Mouse (Mus musculus) cerebellum, adult 11-12 months (tissue): ENCODE results near the gene Rnf111.
"Not testable (repeated sequence)": the region's sequence is repeated elsewhere in the genome, so short reads cannot be mapped to it uniquely, and the experiment has no call there.

Source experiments
- DNase-seq: peaks from one replicate; pipeline ENCODE4 v3.0.0; 2022

The Rnf111 gene

GRCm38 (mm10) chr9:70493038-70493437 lies 10.5 kb downstream of the Rnf111 start:
- no peak for DNase-seq

GRCm38 (mm10) chr9:70491176-70491575 lies 12.3 kb downstream of the Rnf111 start:
- no peak for DNase-seq

DNA sequence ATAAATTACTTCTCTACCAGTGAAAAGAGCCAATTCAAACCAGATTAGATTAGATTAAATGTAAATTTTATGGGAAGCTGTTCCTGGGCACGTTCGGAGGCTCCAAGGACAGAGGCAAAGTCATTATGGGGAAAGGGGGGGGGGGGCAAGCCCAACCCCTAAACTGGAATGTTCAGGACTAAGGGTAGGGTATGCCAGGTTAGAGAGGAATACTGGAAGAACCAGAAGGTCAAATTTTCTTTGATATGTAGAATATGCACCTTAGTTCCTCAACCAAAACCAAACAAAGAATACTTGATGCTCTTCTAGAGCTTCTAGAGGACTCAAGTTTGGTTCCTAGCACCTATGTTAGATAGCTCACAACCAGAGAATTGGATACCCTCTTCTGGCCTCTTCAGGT lies 16.1 kb downstream of the Rnf111 start:
- no peak for DNase-seq

- no peak for DNase-seq
Measured at GRCm38 (mm10) chr9:70485840-70486239, 17.7 kb downstream of the Rnf111 start.

GRCm38 (mm10) chr9:70483495-70483894 lies 20.0 kb downstream of the Rnf111 start:
- no peak for DNase-seq

- DNase-seq, result no peak
Measured at GRCm38 (mm10) chr9:70481872-70482271, 21.7 kb downstream of the Rnf111 start.

DNA sequence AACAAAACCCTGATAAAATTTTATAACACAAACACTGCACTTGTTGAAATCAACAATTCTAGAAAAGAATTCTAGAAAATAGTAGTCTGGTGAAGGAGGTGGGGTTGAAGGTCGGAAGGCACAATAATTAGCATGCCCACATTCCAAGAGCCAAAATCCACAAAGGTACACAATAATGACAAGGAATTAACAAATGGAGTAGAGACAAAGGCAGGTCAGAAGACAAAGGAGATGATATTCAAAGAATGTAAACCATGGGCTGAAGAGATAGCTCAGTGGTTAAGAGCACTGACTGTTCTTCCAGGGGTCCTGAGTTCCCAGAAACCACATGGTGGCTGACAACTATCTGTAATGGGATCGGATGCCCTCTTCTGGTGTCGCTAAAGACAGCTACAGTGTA lies 26.3 kb downstream of the Rnf111 start:
- DNase-seq, result no peak

GRCm38 (mm10) chr9:70475777-70476270 lies 27.7 kb downstream of the Rnf111 start:
- DNase-seq, result no peak

DNA sequence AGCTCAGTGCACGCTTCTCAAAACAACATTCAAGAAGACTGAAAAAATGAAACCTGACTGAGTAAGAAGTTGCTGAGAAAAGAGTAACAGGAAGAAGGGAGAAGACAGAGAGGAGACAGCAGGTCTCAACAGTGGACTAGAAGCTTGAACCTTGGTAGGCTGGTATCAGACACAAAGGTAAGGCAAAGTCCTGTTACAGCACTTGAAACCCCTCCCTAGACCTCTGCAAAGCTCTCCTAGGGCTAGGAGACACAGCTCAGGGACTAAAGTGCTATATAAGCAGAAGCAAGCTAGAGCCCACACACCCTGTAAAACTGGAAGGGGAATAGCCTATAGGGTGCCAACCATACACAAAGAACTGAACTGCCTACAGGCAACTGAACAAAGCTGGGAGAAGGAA lies 30.1 kb downstream of the Rnf111 start:
- no peak for DNase-seq

DNA sequence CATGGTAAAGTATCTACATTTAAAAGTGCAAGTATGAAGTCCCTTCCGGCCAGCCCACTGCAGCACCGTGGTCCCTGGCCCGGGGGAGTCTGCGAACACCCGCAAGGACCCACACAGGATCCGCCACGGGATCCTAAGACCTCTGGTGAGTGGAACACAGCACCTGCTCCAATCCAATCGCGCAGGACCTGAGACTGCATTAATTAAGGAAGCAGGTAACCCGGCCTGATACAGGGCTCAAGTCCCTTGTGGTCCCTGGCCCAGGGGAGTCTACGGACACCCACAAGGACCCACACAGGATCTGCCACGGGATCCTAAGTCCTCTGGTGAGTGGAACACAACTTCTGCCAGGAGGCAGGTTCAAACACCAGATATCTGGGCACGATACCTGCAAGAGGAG lies 40.4 kb downstream of the Rnf111 start:
- DNase-seq, result not testable (repeated sequence)

DNA sequence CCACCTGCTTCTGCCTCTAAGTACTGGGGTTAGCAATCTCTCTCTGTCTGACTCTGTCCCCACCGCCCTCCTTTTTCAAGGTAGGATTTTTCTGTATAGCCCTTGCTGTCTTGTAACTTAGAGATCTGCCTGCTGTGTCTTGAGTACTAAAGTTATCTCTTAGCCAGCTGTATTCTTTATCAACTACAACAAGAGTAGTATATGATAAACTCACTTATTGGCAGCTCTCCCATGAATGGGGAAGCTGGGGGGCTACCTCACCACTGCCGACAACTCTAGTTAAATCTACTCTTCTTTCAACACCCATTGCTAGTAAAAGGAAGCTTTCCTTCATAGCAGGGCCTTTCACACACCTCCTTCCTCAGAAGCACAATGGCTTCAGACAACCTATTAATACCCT lies 51.2 kb downstream of the Rnf111 start:
- no peak for DNase-seq

- no peak for DNase-seq
Measured at GRCm38 (mm10) chr9:70449072-70449471, 54.5 kb downstream of the Rnf111 start.

DNA sequence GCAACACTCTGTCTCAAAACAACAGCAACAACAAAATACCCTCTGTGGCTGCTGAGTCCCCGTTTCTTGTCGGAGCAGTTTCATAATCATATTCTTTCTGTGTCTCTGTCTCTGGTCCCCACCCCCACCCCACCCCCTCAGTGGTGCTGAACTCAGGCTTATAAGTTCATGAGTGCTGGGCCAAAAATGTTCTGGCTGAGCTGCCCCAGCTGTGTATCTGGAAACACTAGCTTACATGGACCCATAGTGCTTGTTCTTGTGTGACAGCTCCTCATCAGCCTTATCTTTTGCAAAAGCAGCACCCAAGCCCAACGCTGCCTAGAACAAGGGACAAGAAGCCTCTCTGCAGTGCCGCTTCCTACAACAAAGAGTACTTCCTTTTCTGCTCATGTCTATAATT lies 63.6 kb downstream of the Rnf111 start:
- no peak for DNase-seq

DNA sequence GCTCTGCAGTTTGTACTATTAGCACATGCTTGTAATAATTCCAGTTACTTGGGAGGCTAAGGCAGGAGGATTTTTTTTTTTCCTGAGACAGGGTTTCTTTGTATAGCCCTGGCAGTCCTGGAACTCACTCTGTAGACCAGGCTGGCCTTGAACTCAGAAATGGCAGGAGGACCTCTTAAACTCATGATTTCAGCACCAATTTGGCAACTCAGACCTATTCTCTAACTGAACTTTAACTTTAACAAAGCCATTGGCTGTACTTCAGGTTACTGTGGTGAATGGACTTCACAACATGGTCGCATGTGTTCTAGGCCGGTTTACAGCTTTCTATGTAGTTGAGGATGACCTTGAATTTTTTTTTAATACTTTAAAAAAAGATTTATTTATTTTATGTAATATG lies 80.9 kb downstream of the Rnf111 start:
- DNase-seq, result no peak

- peak; percentile 65 for DNase-seq
Measured at GRCm38 (mm10) chr9:70421257-70422056, 82.1 kb downstream of the Rnf111 start, which contains the start of gene Ccnb2. TSS of gene Ccnb2 (minus strand) at chr9:70421547.

DNA sequence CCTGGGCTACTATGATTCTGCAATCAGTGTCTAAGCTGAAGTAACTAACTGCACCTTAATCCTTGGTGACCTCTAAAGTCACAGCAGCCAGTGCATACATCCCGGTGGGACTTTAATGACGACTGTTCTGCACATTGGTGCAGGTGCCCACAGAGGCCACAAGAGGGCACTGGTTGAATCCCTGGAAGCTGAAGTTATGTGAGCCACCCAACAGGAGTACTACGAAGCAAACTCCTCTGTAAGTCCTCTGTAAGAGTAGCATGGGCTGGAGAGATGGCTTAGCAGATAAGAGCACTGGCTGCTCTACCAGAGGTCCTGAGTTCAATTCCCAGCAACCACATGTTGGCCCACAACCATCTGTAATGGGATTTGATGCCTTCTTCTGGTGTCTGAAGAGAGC lies 87.1 kb downstream of the Rnf111 start:
- no peak for DNase-seq

DNA sequence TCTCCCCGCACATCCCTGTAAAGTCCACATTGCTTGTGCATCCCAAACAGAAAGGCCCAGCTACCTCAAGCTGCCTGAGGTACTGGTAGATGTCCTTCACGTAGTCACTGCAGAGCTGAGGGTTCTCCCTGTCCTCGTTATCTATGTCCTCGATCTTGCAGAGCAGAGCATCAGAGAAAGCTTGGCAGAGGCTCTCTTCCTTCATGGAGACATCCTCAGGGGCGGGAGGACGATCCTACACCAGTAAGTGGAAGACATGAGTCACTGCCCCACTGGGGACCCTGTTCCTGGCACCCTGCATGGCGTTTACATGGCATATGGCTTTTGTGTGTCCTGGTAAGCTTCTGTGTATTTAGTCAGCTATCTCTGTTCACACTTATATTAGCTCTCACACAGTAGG lies 90.5 kb downstream of the Rnf111 start:
- no peak for DNase-seq

GRCm38 (mm10) chr9:70410668-70411067 lies 92.9 kb downstream of the Rnf111 start:
- no peak for DNase-seq

GRCm38 (mm10) chr9:70409743-70410142 lies 93.8 kb downstream of the Rnf111 start:
- no peak for DNase-seq

DNA sequence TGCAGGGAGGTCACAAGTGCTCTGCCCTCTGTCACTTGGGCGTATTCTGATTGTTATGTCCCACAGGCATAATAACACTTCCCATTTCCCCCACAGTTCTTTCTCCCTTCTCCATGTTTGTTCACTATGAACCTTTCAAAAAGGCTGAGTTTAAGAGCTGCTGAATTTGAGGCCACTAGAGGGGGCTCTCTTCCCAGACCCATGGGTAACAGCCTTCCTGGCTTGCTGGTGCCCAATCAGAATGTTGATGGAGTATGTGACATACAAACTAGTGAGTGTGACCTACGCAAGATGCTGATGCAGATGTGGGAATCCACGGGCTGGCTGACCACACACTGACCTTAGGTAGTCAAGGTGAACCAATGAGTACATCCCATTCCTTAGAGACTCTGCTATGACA lies 94.7 kb downstream of the Rnf111 start:
- DNase-seq, result no peak

- no peak for DNase-seq
Measured at GRCm38 (mm10) chr9:70406596-70406995, 96.9 kb downstream of the Rnf111 start.

DNA sequence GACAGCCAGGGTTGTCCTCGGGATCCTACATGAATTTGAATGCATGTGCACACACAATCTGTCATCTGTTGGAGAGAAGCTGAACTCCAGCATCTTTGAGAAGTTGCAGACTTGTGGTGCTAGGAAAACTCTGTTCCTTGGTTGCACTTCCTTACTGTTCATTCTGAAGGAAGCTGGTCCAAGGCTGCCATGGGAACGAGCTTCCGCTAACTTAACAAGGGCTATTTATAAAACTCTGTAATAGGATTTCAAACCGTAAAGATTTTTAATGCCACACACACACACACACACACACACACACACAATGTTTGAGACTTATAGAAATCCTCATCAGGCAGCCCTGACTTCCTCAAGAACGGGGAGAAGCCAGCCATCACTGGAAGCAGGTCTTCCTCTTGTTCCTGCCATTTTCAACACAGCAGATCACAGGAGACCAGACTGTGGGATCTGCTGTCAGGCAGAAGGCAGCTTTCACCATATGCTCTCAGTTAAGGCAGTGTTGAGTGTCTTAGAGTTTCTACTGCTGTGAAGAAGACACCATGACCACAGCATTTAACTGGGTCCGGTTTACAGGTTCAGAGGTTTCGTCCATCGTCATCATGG lies 101.5 kb downstream of the Rnf111 start:
- no peak for DNase-seq

DNA sequence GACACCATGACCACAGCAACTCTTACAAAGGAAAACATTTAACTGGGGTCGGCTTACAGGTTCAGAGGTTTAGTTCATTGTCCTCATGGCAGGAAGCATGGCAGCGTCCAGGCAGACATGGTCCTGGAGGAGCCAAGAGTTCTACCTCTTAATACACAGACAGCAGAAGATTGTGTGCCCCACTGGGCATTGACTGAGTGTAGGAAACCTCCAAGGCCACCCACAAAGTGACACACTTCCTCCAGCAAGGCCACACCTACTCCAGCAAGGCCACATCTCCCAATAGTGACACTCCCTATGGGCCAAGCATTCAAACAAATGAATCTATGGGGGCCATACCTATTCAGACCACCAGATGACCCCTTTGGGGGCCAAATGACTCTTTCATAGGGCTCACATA lies 107.4 kb downstream of the Rnf111 start:
- no peak for DNase-seq

DNA sequence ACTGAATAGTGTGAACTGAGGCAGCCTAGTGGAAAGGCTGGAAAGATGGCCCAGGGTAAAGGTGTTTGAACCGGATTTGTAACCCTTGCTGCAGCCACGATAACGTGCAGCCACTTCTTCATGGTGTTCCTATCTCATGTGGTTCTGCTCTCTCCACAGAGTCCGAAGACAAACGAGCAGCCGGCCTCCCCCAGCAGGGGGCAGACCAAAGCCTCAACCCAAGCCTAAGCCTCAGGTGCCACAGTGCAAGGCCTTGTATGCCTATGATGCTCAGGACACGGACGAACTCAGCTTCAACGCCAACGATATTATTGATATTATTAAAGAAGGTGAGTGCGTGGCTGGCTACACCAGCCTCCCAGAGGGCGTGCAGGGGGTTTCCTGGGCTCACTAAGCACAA lies 107.9 kb downstream of the Rnf111 start:
- DNase-seq, result no peak

GRCm38 (mm10) chr9:70392563-70392907 lies 111.0 kb downstream of the Rnf111 start:
- DNase-seq, result peak; percentile 9
